Mouse (Mus musculus): ENCODE measurements around the gene Bcl9.

DNA sequence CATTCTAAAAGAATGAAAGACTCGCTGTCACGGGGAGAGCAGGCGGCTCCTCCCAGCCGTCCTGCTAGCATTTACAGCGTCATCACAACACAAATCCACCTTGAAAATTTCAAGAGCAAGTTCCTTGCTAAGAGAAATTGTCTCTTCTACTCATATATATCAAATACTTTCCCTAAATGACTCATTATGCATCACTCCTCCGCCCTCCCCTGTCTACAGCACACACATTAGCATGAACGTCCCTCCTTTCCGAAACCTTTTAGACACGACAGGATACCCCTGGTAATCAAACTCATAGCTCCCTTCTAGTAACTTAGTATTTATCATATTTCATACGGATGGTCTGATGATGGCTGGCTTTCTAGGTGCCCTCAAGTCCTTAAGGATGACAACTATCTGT lies 83.8 kb downstream of the Bcl9 start:
- TF ChIP-seq CTCF (IDR thresholded peaks at IDR 0.05; ENCODE audit: extremely low read depth, insufficient read depth, insufficient read length, insufficient replicate concordance) (no peak), POLR2A (IDR thresholded peaks at IDR 0.05; ENCODE audit: low read depth, low read length) (no peak)

Data from spleen, adult 2 months (tissue).